Mouse (Mus musculus) liver, postnatal 0 days (tissue): ENCODE measurements around the gene Ntrk2.

Experiments used
- CTCF ChIP-seq: sonication (generic); IDR thresholded peaks from 2 replicates; pipeline ENCODE4 v1.5.1; 2016; ENCODE audit warnings: antibody characterized with exemption, low read depth
- EP300 ChIP-seq: IDR thresholded peaks from 2 replicates; pipeline ENCODE4 v1.6.1; 2016; ENCODE audit warnings: antibody characterized with exemption, low read depth, mild to moderate bottlenecking

DNA sequence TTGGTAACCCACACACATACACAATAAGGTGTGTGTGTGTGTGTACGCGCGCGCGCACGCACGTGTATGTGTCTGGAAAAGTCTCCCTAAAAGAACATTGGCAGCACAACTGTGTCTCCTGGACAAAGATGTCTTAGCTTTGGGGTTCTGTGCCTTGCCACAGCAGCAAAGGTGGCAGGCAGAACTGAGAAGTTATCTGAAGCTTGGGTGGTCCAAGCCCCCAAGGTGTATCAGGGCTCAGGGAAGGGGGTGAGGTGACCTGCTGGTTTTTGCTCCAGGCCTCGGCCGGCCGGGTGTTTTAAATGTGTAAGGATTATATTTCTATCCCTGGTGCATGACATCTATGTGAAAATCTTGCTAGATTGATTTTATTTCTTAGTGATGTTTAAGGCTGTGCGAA lies 536 bp upstream of the Ntrk2 start:
- no peak for TF ChIP-seq CTCF
- TF ChIP-seq EP300, result no peak
